Mouse (Mus musculus) CD8-positive naive resting alpha-beta T cell, adult 2 months (primary cell): Measurements from ENCODE around the gene Ak1.

Experiments
- DNase-seq, 2 experiments: peaks; one replicate each; pipeline ENCODE4 v3.0.0; 2022; ENCODE audit warnings: low read depth in 2 of 2, low spot score in 2 of 2

The Ak1 gene

GRCm38 (mm10) chr2:32683701-32684100 lies 62.1 kb downstream of the Ak1 start:
- no peak for DNase-seq
